Mouse (Mus musculus) CH12.LX (cell line): ENCODE results near the gene Mroh2a. TPM values are rescaled to one million over a fixed set of nuclear protein-coding genes. Genes with fewer than 3 reads are reported as not detected.

ENCODE experiments used
- DNase-seq: peaks from one replicate; pipeline ENCODE4 v3.0.0-alpha.2; 2013; ENCODE audit errors: extremely low read depth
- H3K27ac ChIP-seq: 2 replicates; pipeline ENCODE4 v1.5.1; 2012; ENCODE audit warnings: low read depth, mild to moderate bottlenecking, control low read depth, moderate library complexity; ENCODE audit not compliant: insufficient read depth
- H3K27me3 ChIP-seq: replicated peaks from 2 replicates; pipeline ENCODE3; 2012; ENCODE audit warnings: inconsistent platforms
- H3K36me3 ChIP-seq, 2 experiments: replicated peaks in 1 of 2; 2 replicates each; pipeline versions ENCODE3 to v1.6.1; 2012; ENCODE audit warnings: inconsistent platforms in 1 of 2, low read length in 1 of 2, mild to moderate bottlenecking in 1 of 2, mixed read lengths in 1 of 2, moderate library complexity in 1 of 2; ENCODE audit not compliant: control insufficient read depth in 1 of 2, insufficient read depth in 1 of 2
- H3K4me1 ChIP-seq, 2 experiments: 2 replicates each; pipeline ENCODE4 v1.6.1; 2012; ENCODE audit warnings: inconsistent platforms in 1 of 2, moderate library complexity in 1 of 2; ENCODE audit not compliant: insufficient read depth in 2 of 2, control insufficient read depth in 1 of 2
- H3K4me2 ChIP-seq: 2 replicates; pipeline ENCODE4 v1.6.1; 2012; ENCODE audit warnings: low read depth, mild to moderate bottlenecking, control low read depth; ENCODE audit not compliant: poor library complexity, insufficient read depth, severe bottlenecking
- H3K4me3 ChIP-seq, 3 experiments: fragments of 150-350 bp in 1 of 3; sonication (generic) in 1 of 3; replicated peaks in 1 of 3; 2 replicates each; pipeline versions ENCODE3 to v1.5.1; 2011 to 2012; ENCODE audit warnings: low read depth in 2 of 3, low read length in 2 of 3, mild to moderate bottlenecking in 2 of 3, moderate library complexity in 2 of 3, control low read depth in 1 of 3, improper control_type of control experiment in 1 of 3, inconsistent platforms in 1 of 3, mixed read lengths in 1 of 3; ENCODE audit not compliant: poor library complexity in 1 of 3
- H3K79me2 ChIP-seq: replicated peaks from 2 replicates; pipeline ENCODE4 v1.6.1; 2012; ENCODE audit warnings: mild to moderate bottlenecking, moderate library complexity; ENCODE audit not compliant: control insufficient read depth, poor library complexity, insufficient read depth, severe bottlenecking; ENCODE audit errors: extremely low read depth
- H3K9ac ChIP-seq: 2 replicates; pipeline ENCODE4 v1.6.1; 2012; ENCODE audit warnings: low read depth, mild to moderate bottlenecking, control low read depth, moderate library complexity; ENCODE audit not compliant: insufficient read depth
- H3K9me3 ChIP-seq: replicated peaks from 2 replicates; pipeline ENCODE3; 2012; ENCODE audit warnings: low read length, inconsistent platforms, mixed read lengths
- BHLHE40 ChIP-seq: IDR thresholded peaks from 2 replicates; pipeline ENCODE4 v1.6.1; 2011; ENCODE audit warnings: mild to moderate bottlenecking, low read depth, low read length, improper control_type of control experiment
- CHD1 ChIP-seq: IDR thresholded peaks from 2 replicates; pipeline ENCODE4 v1.6.1; 2012; ENCODE audit warnings: low read depth, low read length, improper control_type of control experiment, inconsistent platforms
- ELF1 ChIP-seq: IDR thresholded peaks from 2 replicates; pipeline ENCODE4 v1.6.1; 2014; ENCODE audit warnings: low read depth, mild to moderate bottlenecking, inconsistent platforms, low read length, improper control_type of control experiment
- ETS1 ChIP-seq: conservative IDR thresholded peaks from 2 replicates; pipeline ENCODE4 v1.6.1; 2012; ENCODE audit warnings: low read depth, mild to moderate bottlenecking, inconsistent platforms, low read length, improper control_type of control experiment, moderate library complexity
- HCFC1 ChIP-seq: IDR thresholded peaks from 2 replicates; pipeline ENCODE4 v1.6.1; 2012; ENCODE audit warnings: low read depth, mild to moderate bottlenecking, inconsistent platforms, low read length, improper control_type of control experiment
- IRF4 ChIP-seq: IDR thresholded peaks from 2 replicates; pipeline ENCODE4 v1.6.1; 2014; ENCODE audit warnings: low read depth, mild to moderate bottlenecking, inconsistent platforms, low read length, improper control_type of control experiment
- JUN ChIP-seq: IDR thresholded peaks from 2 replicates; pipeline ENCODE4 v1.6.1; 2011; ENCODE audit warnings: low read depth, mild to moderate bottlenecking, low read length, improper control_type of control experiment, moderate library complexity; ENCODE audit not compliant: insufficient read depth
- MAFK ChIP-seq: IDR thresholded peaks from 2 replicates; pipeline ENCODE4 v1.6.1; 2011; ENCODE audit warnings: low read length, improper control_type of control experiment; ENCODE audit not compliant: insufficient replicate concordance
- MAX ChIP-seq: IDR thresholded peaks from 2 replicates; pipeline ENCODE4 v1.6.1; 2011; ENCODE audit warnings: low read length, improper control_type of control experiment
- MAZ ChIP-seq: IDR thresholded peaks from 2 replicates; pipeline ENCODE4 v1.6.1; 2012; ENCODE audit warnings: low read depth, mild to moderate bottlenecking, inconsistent platforms, low read length, improper control_type of control experiment, moderate library complexity
- MYC ChIP-seq: IDR thresholded peaks from 2 replicates; pipeline ENCODE4 v1.6.1; 2011; ENCODE audit warnings: low read depth, mild to moderate bottlenecking, improper control_type of control experiment, low read length
- NELFE ChIP-seq: IDR thresholded peaks from 2 replicates; pipeline ENCODE4 v1.6.1; 2011; ENCODE audit warnings: low read depth, low read length, improper control_type of control experiment
- POLR2AphosphoS2 ChIP-seq: IDR thresholded peaks from 2 replicates; pipeline ENCODE4 v1.6.1; 2011; ENCODE audit warnings: low read depth, low read length, improper control_type of control experiment
- RCOR1 ChIP-seq: conservative IDR thresholded peaks from 2 replicates; pipeline ENCODE4 v1.6.1; 2012; ENCODE audit warnings: low read depth, mild to moderate bottlenecking, inconsistent platforms, low read length, improper control_type of control experiment
- SIN3A ChIP-seq: IDR thresholded peaks from 2 replicates; pipeline ENCODE4 v1.6.1; 2012; ENCODE audit warnings: low read length, improper control_type of control experiment, inconsistent platforms
- SMC3 ChIP-seq: IDR thresholded peaks from 2 replicates; pipeline ENCODE4 v1.6.1; 2011; ENCODE audit warnings: low read depth, low read length, improper control_type of control experiment
- UBTF ChIP-seq: IDR thresholded peaks from 2 replicates; pipeline ENCODE4 v1.6.1; 2012; ENCODE audit warnings: low read depth, mild to moderate bottlenecking, inconsistent platforms, low read length, improper control_type of control experiment, moderate library complexity
- ZC3H11A ChIP-seq: IDR thresholded peaks from 2 replicates; pipeline ENCODE4 v1.6.1; 2012; ENCODE audit warnings: low read depth, mild to moderate bottlenecking, inconsistent platforms, low read length, improper control_type of control experiment
- ZMIZ1 ChIP-seq: IDR thresholded peaks from 2 replicates; pipeline ENCODE4 v1.6.1; 2012; ENCODE audit warnings: low read depth, mild to moderate bottlenecking, inconsistent platforms, low read length, improper control_type of control experiment
- ZNF384 ChIP-seq: IDR thresholded peaks from 2 replicates; pipeline ENCODE4 v1.6.1; 2012; ENCODE audit warnings: low read depth, low read length, improper control_type of control experiment, inconsistent platforms
- dilution Hi-C: fragments of 300-500 bp; cut with MboI; formaldehyde crosslinking; loops from 2 replicates; pipeline ENCODE4 v1.14.3; 2020; ENCODE audit warnings: low sequenced_read_pairs; ENCODE audit not compliant: extremely low pct_unique_long_range_greater_than_20kb, extremely low pct_ligation_motif_present
- in situ Hi-C: fragments of 300-500 bp; cut with MboI; formaldehyde crosslinking; loops from 3 replicates; pipeline ENCODE4 v1.14.3; 2019; ENCODE audit warnings: low sequenced_read_pairs, low pct_ligation_motif_present, low pct_unique_long_range_greater_than_20kb, mixed read lengths
- polyA plus RNA-seq: library from polyadenylated mRNA; unstranded; fragments of >175 nt; gene quantifications from 2 replicates; pipeline ENCODE4 v1.2.1, GENCODE M21; 2012; ENCODE audit warnings: low read depth; ENCODE audit not compliant: insufficient read length
- total RNA-seq, 2 experiments: library from RNA; depleted of rRNA; stranded (reverse); fragments of 300-350 nt in 1 of 2; fragments of >200 nt in 1 of 2; gene quantifications; 2 replicates each; pipeline ENCODE4 v1.2.3; 2012 to 2014

Gene Mroh2a
- total and polyA plus RNA-seq, 3 experiments: 0.17 to 1.0 TPM; not detected in 1

- no peak overlapping the region for H3K4me2 ChIP-seq
- DNase-seq: no peak
- no peak for TF ChIP-seq SMC3
- no peak for TF ChIP-seq JUN
- TF ChIP-seq UBTF: no peak
- TF ChIP-seq MAZ: no peak
- no peak for TF ChIP-seq HCFC1
- TF ChIP-seq ZC3H11A: no peak
- TF ChIP-seq ELF1: no peak
- no peak for TF ChIP-seq SIN3A
- TF ChIP-seq MAFK: no peak
- TF ChIP-seq MYC: no peak
- TF ChIP-seq RCOR1: no peak
- TF ChIP-seq MAX: no peak
- TF ChIP-seq POLR2AphosphoS2: no peak
- no peak for TF ChIP-seq BHLHE40
- TF ChIP-seq ZNF384: no peak
- no peak for TF ChIP-seq ETS1
- no peak for TF ChIP-seq NELFE
- no peak for TF ChIP-seq IRF4
- no peaks in the 10 kb centered on the region for H3K79me2 ChIP-seq
- H3K9ac ChIP-seq: no peak overlapping the region
- dilution Hi-C loops: no loop called here
- H3K9me3 ChIP-seq: peaks cover 24% of the 10 kb centered on the region
- no peak overlapping the region for H3K4me3 ChIP-seq
- no peaks in the 10 kb centered on the region for H3K4me1 ChIP-seq
- H3K27ac ChIP-seq: no peak overlapping the region
- in situ Hi-C loops: no loop called here
- peaks cover 3% of the 10 kb centered on the region for H3K27me3 ChIP-seq
- no peaks in the 10 kb centered on the region for H3K36me3 ChIP-seq
Observed at GRCm38 (mm10) chr1:88306543-88306942, 79.8 kb downstream of the Mroh2a start.

- H3K9me3 ChIP-seq: peaks cover 24% of the 10 kb centered on the region
Observed at GRCm38 (mm10) chr1:88307180-88307579, 80.4 kb downstream of the Mroh2a start.

More at GRCm38 (mm10) chr1:88307180-88307579, 80.4 kb downstream of the Mroh2a start:
- TF ChIP-seq CHD1 (no peak), ZMIZ1 (no peak), ETS1 (no peak)
- TF ChIP-seq, all 38 proteins: peak for 0
- Histone ChIP-seq H3K27ac (no peak overlapping the region), H3K9ac (no peak overlapping the region), H3K4me3 (no peak overlapping the region), H3K4me2 (no peak overlapping the region), H3K79me2 (no peaks in the 10 kb centered on the region), H3K27me3 (peaks cover 3% of the 10 kb centered on the region), H3K36me3 (no peaks in the 10 kb centered on the region), H3K4me1 (no peaks in the 10 kb centered on the region)
- dilution Hi-C loops (no loop called here), in situ Hi-C loops (no loop called here)
- no peak for DNase-seq
